Mouse (Mus musculus) kidney, embryonic 14.5 days (tissue): ENCODE data around the gene Anapc15. TPM values are rescaled to one million over a fixed set of nuclear protein-coding genes. Genes with fewer than 3 reads are reported as not detected.

Experiments used
- ATAC-seq: fragments of 200-750 bp; cut with Nextera tagmentation; 2 replicates; pipeline ENCODE4 v1.8.0; 2017; ENCODE audit warnings: moderate number of reproducible peaks, mild to moderate bottlenecking, moderate TSS enrichment, moderate library complexity; ENCODE audit not compliant: low FRiP score, low TSS enrichment
- H3K27ac ChIP-seq: fragments of 300-500 bp; sonication (generic); 2 replicates; pipeline ENCODE4 v1.5.1; 2014; ENCODE audit warnings: low read depth, mild to moderate bottlenecking, low read length, moderate library complexity, mixed read lengths
- H3K27me3 ChIP-seq: fragments of 300-500 bp; sonication (generic); 2 replicates; pipeline ENCODE4 v1.6.1; 2014; ENCODE audit warnings: mild to moderate bottlenecking, low read length; ENCODE audit not compliant: control insufficient read depth, insufficient read depth
- H3K36me3 ChIP-seq: fragments of 300-500 bp; sonication (generic); 2 replicates; pipeline ENCODE4 v1.6.1; 2014; ENCODE audit warnings: low read length, mixed read lengths; ENCODE audit not compliant: control insufficient read depth, insufficient read depth
- H3K4me1 ChIP-seq: fragments of 300-500 bp; sonication (generic); 2 replicates; pipeline ENCODE4 v1.6.1; 2014; ENCODE audit warnings: low read length, mixed read lengths; ENCODE audit not compliant: control insufficient read depth, insufficient read depth
- H3K4me2 ChIP-seq: fragments of 300-500 bp; sonication (generic); replicated peaks from 2 replicates; pipeline ENCODE4 v1.6.1; 2014; ENCODE audit warnings: low read depth, mild to moderate bottlenecking, low read length
- H3K4me3 ChIP-seq: fragments of 300-500 bp; sonication (generic); 2 replicates; pipeline ENCODE4 v1.5.1; 2014; ENCODE audit warnings: mild to moderate bottlenecking, low read length
- H3K9ac ChIP-seq: fragments of 300-500 bp; sonication (generic); 2 replicates; pipeline ENCODE4 v1.6.1; 2014; ENCODE audit warnings: low read depth, mild to moderate bottlenecking, low read length, moderate library complexity
- H3K9me3 ChIP-seq: fragments of 300-500 bp; sonication (generic); 2 replicates; pipeline ENCODE4 v1.6.1; 2016; ENCODE audit warnings: low read length; ENCODE audit not compliant: control insufficient read depth
- WGBS: fragments of 180-500 bp; shearing (Covaris S2); extraction: QIAGEN DNeasy Blood & Tissue Kit; methylation state at CpG from one replicate; pipeline ENCODE4 v1.1.7; 2014; 5-methylcytosine and 5-hydroxymethylcytosine counted together
- polyA plus RNA-seq: library from polyadenylated mRNA; unstranded; fragments of >200 nt; fragmentation: Nextera tagmentation; extraction: Ambion mirVana; gene quantifications from 2 replicates; pipeline ENCODE4 v1.2.1, GENCODE M21; 2014

Gene Anapc15
- polyA plus RNA-seq, 1 experiment from 2014 or later: 71.4 TPM

GRCm38 (mm10) chr7:101901969-101902368 lies 38.5 kb downstream of the Anapc15 start:
- 0 out of 2 replicates have a peak, but pooled peaks cover 3% of the 10 kb centered on the region for H3K9me3 ChIP-seq
- H3K27ac ChIP-seq: no peak overlapping the region
- WGBS: 94% methylated on average over 10 of the region's 10 CpGs
- no peak overlapping the region for H3K9ac ChIP-seq
- H3K4me3 ChIP-seq: no peak overlapping the region
- H3K36me3 ChIP-seq: peaks cover 6% of the 10 kb centered on the region; the same call in 1 of the 2 replicates
- H3K4me1 ChIP-seq: peaks cover 12% of the 10 kb centered on the region
- no peaks in the 10 kb centered on the region for H3K27me3 ChIP-seq
- no peak overlapping the region for H3K4me2 ChIP-seq
- no peak for ATAC-seq

- H3K36me3 ChIP-seq: peaks cover 6% of the 10 kb centered on the region; the same call in 1 of the 2 replicates
- H3K4me1 ChIP-seq: peaks cover 15% of the 10 kb centered on the region
- no peak for ATAC-seq
These were observed 39.3 kb downstream of the Anapc15 start for GRCm38 (mm10) chr7:101902846-101903245.

GRCm38 (mm10) chr7:101905561-101906286 lies 42.2 kb downstream of the Anapc15 start, which contains the start of gene Lamtor1:
Gene Lamtor1 (plus strand): TSS chr7:101905904.
- WGBS: under 1% methylated on average over 60 of the region's 61 CpGs
- 0 out of 2 replicates have a peak, but pooled peaks cover 3% of the 10 kb centered on the region for H3K9me3 ChIP-seq
- H3K4me3 ChIP-seq: peak within 1 kb of the TSS; percentile 54
- peak within 1 kb of the TSS; percentile 81 for H3K9ac ChIP-seq
- ATAC-seq: peak; percentile 98
- H3K27ac ChIP-seq: peak within 1 kb of the TSS; percentile 80
- H3K4me1 ChIP-seq: peaks cover 18% of the 10 kb centered on the region
- H3K27me3 ChIP-seq: no peaks in the 10 kb centered on the region
- H3K4me2 ChIP-seq: peak within 1 kb of the TSS; percentile 63
- peaks cover 18% of the 10 kb centered on the region for H3K36me3 ChIP-seq

More at GRCm38 (mm10) chr7:101902846-101903245, 39.3 kb downstream of the Anapc15 start:
- H3K9me3 ChIP-seq: 0 out of 2 replicates have a peak, but pooled peaks cover 3% of the 10 kb centered on the region
- no peak overlapping the region for H3K9ac ChIP-seq
- H3K4me3 ChIP-seq: no peak overlapping the region
- H3K4me2 ChIP-seq: no peak overlapping the region
- no peak overlapping the region for H3K27ac ChIP-seq
- H3K27me3 ChIP-seq: no peaks in the 10 kb centered on the region

GRCm38 (mm10) chr7:101906287-101906681 lies 42.8 kb downstream of the Anapc15 start, which contains the start of gene Tomt:
Gene Tomt (minus strand): TSS chr7:101906359.
- peaks cover 23% of the 10 kb centered on the region for H3K36me3 ChIP-seq
- WGBS: 6% methylated on average over 11 of the region's 11 CpGs

GRCm38 (mm10) chr7:101906696-101907095 lies 43.2 kb downstream of the Anapc15 start:
- Histone ChIP-seq H3K4me3 (peak overlapping the region; percentile 54), H3K36me3 (peaks cover 27% of the 10 kb centered on the region), H3K4me1 (peaks cover 18% of the 10 kb centered on the region), H3K27ac (no peak overlapping the region), H3K27me3 (no peaks in the 10 kb centered on the region), H3K4me2 (peak overlapping the region; percentile 63), H3K9me3 (0 out of 2 replicates have a peak, but pooled peaks cover 3% of the 10 kb centered on the region), H3K9ac (peak overlapping the region; percentile 81)
- ATAC-seq: no peak
- WGBS: 63% methylated on average over 8 of the region's 8 CpGs

More at GRCm38 (mm10) chr7:101906287-101906681, 42.8 kb downstream of the Anapc15 start, which contains the start of gene Tomt:
- Histone ChIP-seq H3K27ac (peak within 1 kb of the TSS; percentile 80), H3K4me1 (peaks cover 18% of the 10 kb centered on the region), H3K4me2 (peak within 1 kb of the TSS; percentile 63), H3K9ac (peak within 1 kb of the TSS; percentile 81), H3K4me3 (peak within 1 kb of the TSS; percentile 54), H3K9me3 (0 out of 2 replicates have a peak, but pooled peaks cover 3% of the 10 kb centered on the region), H3K27me3 (no peaks in the 10 kb centered on the region)
- no peak for ATAC-seq

- Histone ChIP-seq H3K27ac (no peak overlapping the region), H3K4me3 (no peak overlapping the region), H3K9ac (no peak overlapping the region), H3K4me2 (no peak overlapping the region), H3K4me1 (peaks cover 18% of the 10 kb centered on the region), H3K9me3 (no peaks in the 10 kb centered on the region), H3K36me3 (peaks cover 43% of the 10 kb centered on the region), H3K27me3 (no peaks in the 10 kb centered on the region)
- WGBS: 80% methylated on average over 4 of the region's 4 CpGs
- ATAC-seq: no peak
These were observed 44.9 kb downstream of the Anapc15 start for GRCm38 (mm10) chr7:101908367-101908766.

GRCm38 (mm10) chr7:101910138-101910537 lies 46.6 kb downstream of the Anapc15 start:
- Histone ChIP-seq H3K36me3 (peaks cover 54% of the 10 kb centered on the region), H3K4me1 (peaks cover 14% of the 10 kb centered on the region), H3K27ac (no peak overlapping the region), H3K9me3 (no peaks in the 10 kb centered on the region), H3K27me3 (no peaks in the 10 kb centered on the region), H3K9ac (no peak overlapping the region), H3K4me3 (no peak overlapping the region), H3K4me2 (no peak overlapping the region)
- WGBS: 92% methylated on average over 4 of the region's 4 CpGs
- no peak for ATAC-seq

GRCm38 (mm10) chr7:101911982-101912381 lies 48.5 kb downstream of the Anapc15 start:
- Histone ChIP-seq H3K4me2 (no peak overlapping the region), H3K27ac (no peak overlapping the region), H3K9me3 (no peaks in the 10 kb centered on the region), H3K36me3 (peaks cover 54% of the 10 kb centered on the region), H3K9ac (no peak overlapping the region), H3K4me3 (no peak overlapping the region), H3K27me3 (no peaks in the 10 kb centered on the region), H3K4me1 (peaks cover 6% of the 10 kb centered on the region)
- ATAC-seq: no peak
- 59% methylated on average over 3 of the region's 3 CpGs for WGBS

GRCm38 (mm10) chr7:101918071-101918470 lies 54.6 kb downstream of the Anapc15 start:
- Histone ChIP-seq H3K4me3 (no peak overlapping the region), H3K36me3 (peaks cover 14% of the 10 kb centered on the region), H3K9me3 (no peaks in the 10 kb centered on the region), H3K27me3 (no peaks in the 10 kb centered on the region), H3K9ac (no peak overlapping the region), H3K27ac (no peak overlapping the region), H3K4me2 (no peak overlapping the region), H3K4me1 (no peaks in the 10 kb centered on the region)
- WGBS: 24% methylated on average over 1 of the region's 1 CpGs
- peak; percentile 58; the same call in 1 of the 2 replicates for ATAC-seq
